Mouse (Mus musculus) myocyte (in vitro differentiated cells): Measurements from ENCODE around the gene Gm9970.

Experiments used
- CEBPB ChIP-seq: IDR thresholded peaks from 2 replicates; pipeline ENCODE4 v1.6.1; 2011; ENCODE audit warnings: mild to moderate bottlenecking, moderate library complexity; ENCODE audit not compliant: poor library complexity, insufficient read depth, severe bottlenecking
- E2F4 ChIP-seq: IDR thresholded peaks from one replicate; pipeline ENCODE4 v1.6.1; 2011; ENCODE audit warnings: mild to moderate bottlenecking, control low read depth, moderate library complexity; ENCODE audit not compliant: insufficient read depth
- MAX ChIP-seq: IDR thresholded peaks from one replicate; pipeline ENCODE4 v1.6.1; 2011; ENCODE audit warnings: low read depth, mild to moderate bottlenecking, control low read depth
- MYOG ChIP-seq, 3 experiments: IDR thresholded peaks; one replicate each; pipeline ENCODE4 v1.6.1; 2011; ENCODE audit warnings: control low read depth in 2 of 3, low read depth in 2 of 3, mild to moderate bottlenecking in 2 of 3; ENCODE audit not compliant: insufficient read length in 2 of 3, control insufficient read depth in 1 of 3, insufficient read depth in 1 of 3
- POLR2A ChIP-seq: IDR thresholded peaks from one replicate; pipeline ENCODE4 v1.6.1; 2011; ENCODE audit warnings: low read depth, mild to moderate bottlenecking, control low read depth, moderate library complexity; ENCODE audit not compliant: insufficient read length
- POLR2AphosphoS2 ChIP-seq: IDR thresholded peaks from one replicate; pipeline ENCODE4 v1.6.1; 2011; ENCODE audit warnings: low read depth, control low read depth; ENCODE audit not compliant: insufficient read length
- SRF ChIP-seq: IDR thresholded peaks from one replicate; pipeline ENCODE4 v1.6.1; 2011; ENCODE audit warnings: low read depth; ENCODE audit not compliant: control insufficient read depth, insufficient read length
- TCF12 ChIP-seq: IDR thresholded peaks from one replicate; pipeline ENCODE4 v1.6.1; 2011; ENCODE audit warnings: mild to moderate bottlenecking, control low read depth; ENCODE audit not compliant: poor library complexity, insufficient read depth, severe bottlenecking

DNA sequence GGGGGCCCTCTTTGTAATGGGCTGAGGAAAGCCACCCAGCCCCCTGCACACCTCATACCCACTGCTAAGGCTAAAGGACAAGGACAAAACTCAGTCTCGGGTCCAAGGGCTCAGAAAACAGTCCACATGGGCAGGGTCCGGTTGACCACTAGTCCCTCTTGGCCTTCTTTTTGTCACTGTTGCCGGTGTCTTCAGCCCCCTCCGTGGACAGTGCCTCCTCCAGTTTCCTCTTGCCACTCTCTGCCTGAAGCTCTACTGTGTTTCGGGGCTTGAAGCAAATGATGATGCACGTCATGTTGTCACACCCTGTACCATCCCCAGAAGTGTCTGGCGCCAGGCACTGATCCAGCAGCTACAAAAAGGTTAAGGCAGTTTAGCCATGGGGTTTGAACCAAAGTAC, 38.1 kb downstream of the Gm9970 start:
- TF ChIP-seq POLR2A (no peak), SRF (no peak), MYOG (IDR thresholded peaks at IDR 0.05; ENCODE audit: control insufficient read depth in 1 of 3, insufficient read depth in 1 of 3, insufficient read length in 2 of 3, low read depth in 2 of 3) (no peak), E2F4 (no peak), TCF12 (no peak), MAX (no peak), CEBPB (no peak), POLR2AphosphoS2 (no peak)
